Mouse (Mus musculus) heart, adult 2 months (tissue): ENCODE results near the gene Cacna1d.

Source experiments
- CTCF ChIP-seq: fragments of 200-600 bp; IDR thresholded peaks from 2 replicates; pipeline ENCODE4 v1.8.1; 2022; ENCODE audit warnings: antibody characterized with exemption, mild to moderate bottlenecking, moderate library complexity
- EP300 ChIP-seq: fragments of 200-500 bp; IDR thresholded peaks from 2 replicates; pipeline ENCODE4 v1.6.1; 2011; ENCODE audit warnings: low read depth, low read length, control low read depth; ENCODE audit not compliant: insufficient read depth
- POLR2A ChIP-seq: fragments of 200-500 bp; IDR thresholded peaks from 2 replicates; pipeline ENCODE4 v1.6.1; 2011; ENCODE audit warnings: mild to moderate bottlenecking, low read depth, low read length, control low read depth; ENCODE audit not compliant: insufficient read depth

- TF ChIP-seq CTCF: no peak
- no peak for TF ChIP-seq POLR2A
- TF ChIP-seq EP300: no peak
These were observed 125.4 kb downstream of the Cacna1d start for GRCm38 (mm10) chr14:30365866-30366265.
